Mouse (Mus musculus) CH12.LX (cell line): ENCODE measurements around the gene Wee2.

ENCODE experiments used
- CTCF ChIP-seq, 2 experiments: IDR thresholded peaks in 1 of 2; conservative IDR thresholded peaks in 1 of 2; 2 replicates each; pipeline ENCODE4 v1.5.1; 2011 to 2012; ENCODE audit warnings: low read depth in 2 of 2, low read length in 2 of 2, improper control_type of control experiment in 1 of 2, inconsistent platforms in 1 of 2, mild to moderate bottlenecking in 1 of 2, moderate library complexity in 1 of 2
- E2F4 ChIP-seq: IDR thresholded peaks from 2 replicates; pipeline ENCODE4 v1.6.1; 2011; ENCODE audit warnings: low read depth, low read length, improper control_type of control experiment; ENCODE audit not compliant: insufficient replicate concordance
- EP300 ChIP-seq: IDR thresholded peaks from 2 replicates; pipeline ENCODE4 v1.6.1; 2011; ENCODE audit warnings: low read length, improper control_type of control experiment
- GABPA ChIP-seq: IDR thresholded peaks from 2 replicates; pipeline ENCODE4 v1.6.1; 2012; ENCODE audit warnings: low read depth, low read length, improper control_type of control experiment, inconsistent platforms; ENCODE audit not compliant: insufficient replicate concordance
- IRF4 ChIP-seq: IDR thresholded peaks from 2 replicates; pipeline ENCODE4 v1.6.1; 2014; ENCODE audit warnings: low read depth, mild to moderate bottlenecking, inconsistent platforms, low read length, improper control_type of control experiment
- MYC ChIP-seq: IDR thresholded peaks from 2 replicates; pipeline ENCODE4 v1.6.1; 2011; ENCODE audit warnings: low read depth, mild to moderate bottlenecking, improper control_type of control experiment, low read length
- POLR2A ChIP-seq: IDR thresholded peaks from 2 replicates; pipeline ENCODE4 v1.6.1; 2011; ENCODE audit warnings: low read depth, mild to moderate bottlenecking, improper control_type of control experiment, low read length
- POLR2AphosphoS2 ChIP-seq: IDR thresholded peaks from 2 replicates; pipeline ENCODE4 v1.6.1; 2011; ENCODE audit warnings: low read depth, low read length, improper control_type of control experiment
- RCOR1 ChIP-seq: conservative IDR thresholded peaks from 2 replicates; pipeline ENCODE4 v1.6.1; 2012; ENCODE audit warnings: low read depth, mild to moderate bottlenecking, inconsistent platforms, low read length, improper control_type of control experiment
- USF1 ChIP-seq: IDR thresholded peaks from 2 replicates; pipeline ENCODE4 v1.6.1; 2014; ENCODE audit warnings: low read depth, mild to moderate bottlenecking, inconsistent platforms, low read length, improper control_type of control experiment
- USF2 ChIP-seq: conservative IDR thresholded peaks from 2 replicates; pipeline ENCODE4 v1.6.1; 2011; ENCODE audit warnings: low read depth, low read length, improper control_type of control experiment
- ZC3H11A ChIP-seq: IDR thresholded peaks from 2 replicates; pipeline ENCODE4 v1.6.1; 2012; ENCODE audit warnings: low read depth, mild to moderate bottlenecking, inconsistent platforms, low read length, improper control_type of control experiment
- ZMIZ1 ChIP-seq: IDR thresholded peaks from 2 replicates; pipeline ENCODE4 v1.6.1; 2012; ENCODE audit warnings: low read depth, mild to moderate bottlenecking, inconsistent platforms, low read length, improper control_type of control experiment

GRCm38 (mm10) chr6:40435151-40436046 lies 3.5 kb upstream of the Wee2 start:
- TF ChIP-seq CTCF (conservative IDR thresholded peaks at IDR 0.05 in 1 of 2, IDR thresholded peaks at IDR 0.05 in 1 of 2; ENCODE audit: low read depth in 2 of 2, low read length in 2 of 2) (no peak), IRF4 (0 out of 2 replicates have a peak, but pooled peaks have one; percentile 22), POLR2A (no peak), ZMIZ1 (no peak), POLR2AphosphoS2 (no peak), USF1 (no peak), ZC3H11A (no peak), EP300 (no peak), USF2 (no peak), E2F4 (no peak), RCOR1 (no peak), MYC (no peak), GABPA (no peak)
